Mouse (Mus musculus) G1E-ER4 (cell line): ENCODE measurements around the gene Acad8. TPM values are rescaled to one million over a fixed set of nuclear protein-coding genes. Genes with fewer than 3 reads are reported as not detected.

Experiments
- GATA1 ChIP-seq: IDR thresholded peaks from one replicate; pipeline ENCODE4 v1.8.0; 2012; ENCODE audit warnings: low read length, inconsistent platforms
- polyA plus RNA-seq: library from polyadenylated mRNA; stranded (reverse); fragments of >175 nt; gene quantifications from 2 replicates; pipeline ENCODE4 v1.2.3, GENCODE M21; 2012

Acad8 gene
- 0.83 and 1.4 TPM in 2 replicates for polyA plus RNA-seq

DNA sequence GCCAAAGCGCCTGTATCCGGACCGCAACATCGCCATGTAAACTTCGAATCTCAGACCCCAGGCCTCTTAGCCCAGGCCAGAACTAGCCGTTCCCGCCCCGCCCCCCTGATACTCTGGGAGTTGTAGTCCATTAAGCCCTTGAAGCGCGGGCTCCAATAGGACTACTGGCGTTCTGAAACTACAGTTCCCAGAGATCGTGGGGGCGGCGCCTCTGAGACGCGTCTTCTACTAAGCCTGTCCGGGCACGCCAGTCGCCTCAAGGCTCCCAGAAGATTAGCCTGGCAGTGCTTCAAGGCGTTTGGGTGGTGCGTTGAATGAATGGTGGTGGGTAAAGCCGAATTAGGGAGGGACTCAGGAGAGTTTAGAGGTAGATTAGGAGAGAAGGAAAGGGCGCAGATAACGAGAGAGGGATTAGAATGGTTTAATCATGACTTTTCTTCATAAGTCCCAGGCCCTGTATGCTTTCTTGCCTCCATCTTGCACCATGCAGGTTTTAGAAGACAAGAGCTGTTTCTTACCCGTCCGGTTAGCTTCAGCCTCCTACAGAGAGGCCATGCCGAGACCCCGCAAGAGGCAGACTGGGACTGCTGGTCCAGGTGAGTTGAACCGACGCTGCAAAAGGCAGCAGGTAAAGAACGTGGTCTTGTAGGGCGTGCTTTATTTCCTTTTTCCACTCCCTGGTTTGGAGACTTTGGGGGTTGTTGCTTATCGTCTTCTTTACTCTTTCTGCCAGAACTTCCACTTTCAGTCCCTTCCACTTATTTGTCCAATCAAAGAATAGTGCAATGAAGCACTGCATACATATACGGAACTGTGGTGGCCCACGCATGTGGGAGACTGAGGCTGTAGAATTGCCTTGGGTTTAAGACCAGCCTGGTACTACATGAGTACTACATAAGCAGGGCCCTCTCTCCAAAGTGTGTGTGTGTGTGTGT is at the start of gene Acad8, which contains the start of gene Thyn1:
Acad8 (minus strand) TSS at position 106 of the 935 bp plus-strand sequence.
Thyn1 (plus strand) TSS at position 250 of the 935 bp plus-strand sequence.
- no peak for TF ChIP-seq GATA1

- no peak for TF ChIP-seq GATA1
Observed at GRCm38 (mm10) chr9:27043892-27044291, 44.5 kb upstream of the Acad8 start.

- TF ChIP-seq GATA1, result no peak
Observed at GRCm38 (mm10) chr9:27030763-27031100, 31.4 kb upstream of the Acad8 start.

DNA sequence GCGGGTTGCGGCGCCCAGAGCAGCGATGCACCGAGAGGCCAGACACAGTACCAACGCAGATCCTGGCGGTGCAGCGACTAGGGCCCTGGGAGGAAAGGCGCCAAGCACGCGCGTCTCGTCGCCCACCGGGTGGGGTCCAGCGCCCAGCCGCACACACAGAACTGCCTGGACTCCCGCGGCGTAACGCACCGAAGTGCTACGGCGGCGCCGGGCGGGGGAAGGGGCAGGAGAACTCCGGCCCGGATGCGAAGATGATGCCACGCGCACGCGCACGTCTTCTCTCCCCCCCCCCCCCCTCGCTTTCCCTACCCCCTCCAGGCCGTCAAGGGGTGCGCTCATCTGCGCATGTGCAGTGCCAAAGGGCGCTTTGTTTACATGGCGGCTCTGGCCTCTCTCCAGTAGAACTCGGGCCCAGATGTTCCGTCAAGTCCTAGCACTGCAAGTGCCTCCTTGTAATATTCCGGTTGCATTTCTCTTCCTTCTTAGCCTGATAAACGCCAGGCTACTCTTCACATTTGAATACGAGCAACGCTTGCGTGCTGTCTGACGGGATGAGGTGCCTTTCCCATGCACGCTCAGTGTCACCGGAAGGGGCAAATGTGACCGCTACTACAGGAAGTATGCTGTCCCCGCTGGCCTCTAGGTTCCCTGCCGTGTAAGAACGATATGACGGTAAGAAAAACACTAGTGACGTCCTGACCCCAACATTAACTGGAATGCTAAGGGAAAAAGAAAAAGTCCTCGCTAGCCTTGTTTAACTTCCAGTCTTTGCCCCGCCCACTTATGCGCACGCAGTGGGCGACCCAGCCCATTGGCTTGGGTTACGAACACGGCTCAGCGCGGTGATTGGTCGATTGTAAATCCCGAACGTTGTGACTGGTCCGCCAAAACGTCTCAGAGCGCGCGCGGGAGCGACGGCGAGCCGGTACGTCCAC is 30.7 kb upstream of the Acad8 start, which contains the start of the genes Vps26b and Ncapd3:
Vps26b (minus strand) TSS at position 238 of the 935 bp plus-strand sequence.
Ncapd3 (plus strand) TSS at position 348 of the 935 bp plus-strand sequence.
- TF ChIP-seq GATA1, result no peak

- no peak for TF ChIP-seq GATA1
Observed at GRCm38 (mm10) chr9:27029022-27029827, 29.9 kb upstream of the Acad8 start.

GRCm38 (mm10) chr9:27026708-27027107 is 27.3 kb upstream of the Acad8 start:
- TF ChIP-seq GATA1, result no peak

DNA sequence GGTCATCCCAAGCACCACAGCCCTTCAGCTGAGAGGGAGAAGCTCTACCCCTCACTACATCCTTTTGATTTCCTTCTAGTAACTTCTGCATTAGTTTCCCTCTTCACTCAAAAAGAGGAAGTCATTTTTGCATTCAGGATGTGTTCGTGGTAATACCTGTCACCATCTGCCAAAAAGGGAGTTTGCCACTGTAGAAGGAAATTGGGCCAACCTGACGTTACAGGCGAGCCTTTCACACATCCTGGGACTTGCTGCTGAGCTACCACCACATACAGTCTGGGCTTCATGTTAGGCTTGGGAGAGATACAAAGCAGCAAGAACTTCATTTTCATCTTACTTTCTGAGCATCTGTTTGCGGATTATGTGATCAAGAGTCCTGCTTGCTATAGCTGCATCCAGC is 24.3 kb upstream of the Acad8 start:
- no peak for TF ChIP-seq GATA1

DNA sequence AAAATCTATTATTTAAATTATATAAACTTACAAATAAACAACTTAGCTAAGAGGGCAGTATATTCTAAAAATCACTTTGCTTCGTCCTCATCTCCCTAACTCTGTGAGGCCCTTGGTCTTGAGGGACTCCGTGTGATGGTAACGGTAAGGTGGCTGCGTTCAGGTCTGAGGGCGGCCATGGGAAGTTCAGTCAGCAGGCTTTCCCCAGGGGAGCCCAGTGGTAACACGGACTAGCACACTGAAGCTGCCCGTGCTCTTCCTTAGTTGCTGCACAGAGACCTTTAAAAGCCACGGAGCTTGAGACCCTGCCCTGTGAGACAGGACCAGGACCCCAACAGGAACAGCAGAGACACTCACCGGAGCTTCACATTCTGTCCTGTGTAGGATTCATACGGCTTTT is 19.6 kb upstream of the Acad8 start:
- no peak for TF ChIP-seq GATA1

DNA sequence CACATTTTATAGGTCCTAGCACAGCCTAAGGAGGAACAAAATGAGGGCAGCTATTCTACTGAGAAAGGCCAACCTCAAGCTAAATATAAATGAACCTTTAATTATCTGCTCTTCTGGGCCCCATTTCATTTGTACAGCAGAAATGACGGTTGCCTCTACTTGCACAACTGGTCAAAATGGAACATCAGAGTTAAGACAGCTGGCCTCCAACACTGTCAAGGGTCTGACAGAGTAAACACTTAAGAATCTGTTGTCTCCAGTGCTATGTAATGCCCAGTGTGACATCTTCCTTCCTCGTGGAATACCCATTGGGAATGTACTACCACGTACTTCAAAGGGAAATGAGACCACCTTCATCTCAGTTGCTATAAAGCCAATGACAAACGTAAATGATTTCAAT is 12.2 kb upstream of the Acad8 start:
- no peak for TF ChIP-seq GATA1

- TF ChIP-seq GATA1, result no peak
Observed at GRCm38 (mm10) chr9:27009231-27009630, 9.9 kb upstream of the Acad8 start.

- TF ChIP-seq GATA1, result no peak
Observed at GRCm38 (mm10) chr9:27006866-27007265, 7.5 kb upstream of the Acad8 start.

DNA sequence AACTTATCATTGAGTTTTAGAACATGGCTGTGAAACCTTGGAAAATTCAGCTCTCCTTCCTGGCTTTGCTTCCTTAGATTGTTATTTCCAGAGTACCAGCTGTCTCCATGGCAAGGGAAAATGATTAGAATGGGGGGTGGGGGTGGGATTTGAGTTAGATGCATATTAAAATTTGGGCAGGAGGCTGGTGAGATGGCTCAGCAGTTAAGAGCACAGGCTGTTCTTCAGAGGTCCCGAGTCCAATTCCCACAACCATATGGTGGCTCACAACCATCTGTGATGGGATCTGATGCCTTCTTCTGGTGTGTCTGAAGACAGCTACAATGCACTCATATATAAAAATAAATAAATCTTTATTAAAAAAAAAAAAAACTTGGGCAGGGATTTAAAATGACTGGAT is 6.6 kb upstream of the Acad8 start:
- TF ChIP-seq GATA1, result no peak

GRCm38 (mm10) chr9:27005231-27005630 is 5.9 kb upstream of the Acad8 start:
- no peak for TF ChIP-seq GATA1

DNA sequence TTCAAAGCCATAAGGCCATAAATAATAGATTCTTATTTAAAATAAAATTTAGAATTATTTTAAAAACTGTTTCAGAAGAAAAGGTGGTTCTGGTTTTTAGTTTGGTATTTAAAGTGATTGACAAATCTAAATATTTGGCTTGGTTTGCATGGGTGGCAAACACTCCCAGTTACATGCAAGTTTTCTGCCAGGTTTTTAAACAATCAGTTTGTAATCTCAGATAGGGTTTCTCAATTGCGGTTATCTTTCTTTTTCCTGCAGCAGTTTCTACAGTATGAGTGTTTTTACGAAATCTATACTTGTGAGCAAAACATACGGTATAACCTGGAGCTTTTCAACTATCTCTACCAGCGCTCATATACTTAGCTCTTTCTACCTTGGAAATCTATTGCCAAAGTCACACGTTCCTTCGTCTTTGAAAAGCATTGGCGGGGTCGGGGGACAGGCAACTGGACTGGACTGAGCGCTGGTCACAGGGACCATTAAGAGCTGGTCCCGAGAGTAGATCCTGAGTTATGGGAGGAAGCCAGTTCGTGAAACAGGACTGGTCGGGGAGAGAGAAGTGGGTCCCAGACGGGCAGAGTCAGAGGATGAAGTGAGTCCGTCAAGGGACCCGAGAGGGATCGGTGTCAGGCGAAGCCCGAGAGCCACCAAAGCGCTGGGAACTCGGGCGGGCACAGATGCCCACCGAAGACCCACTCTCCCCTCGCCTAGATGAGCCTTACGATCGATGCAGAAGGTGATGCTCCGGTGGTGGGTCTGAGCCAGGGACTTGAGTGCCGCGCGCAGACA is 501 bp downstream of the Acad8 start:
- TF ChIP-seq GATA1, result no peak
